Mouse (Mus musculus) skeletal muscle tissue, adult 2 months (tissue): Measurements from ENCODE around the gene Dnmbp.

ENCODE experiments used
- DNase-seq: peaks from one replicate; pipeline ENCODE4 v3.0.0-alpha.2; 2012; ENCODE audit warnings: low read depth, low spot score

Dnmbp gene

DNA sequence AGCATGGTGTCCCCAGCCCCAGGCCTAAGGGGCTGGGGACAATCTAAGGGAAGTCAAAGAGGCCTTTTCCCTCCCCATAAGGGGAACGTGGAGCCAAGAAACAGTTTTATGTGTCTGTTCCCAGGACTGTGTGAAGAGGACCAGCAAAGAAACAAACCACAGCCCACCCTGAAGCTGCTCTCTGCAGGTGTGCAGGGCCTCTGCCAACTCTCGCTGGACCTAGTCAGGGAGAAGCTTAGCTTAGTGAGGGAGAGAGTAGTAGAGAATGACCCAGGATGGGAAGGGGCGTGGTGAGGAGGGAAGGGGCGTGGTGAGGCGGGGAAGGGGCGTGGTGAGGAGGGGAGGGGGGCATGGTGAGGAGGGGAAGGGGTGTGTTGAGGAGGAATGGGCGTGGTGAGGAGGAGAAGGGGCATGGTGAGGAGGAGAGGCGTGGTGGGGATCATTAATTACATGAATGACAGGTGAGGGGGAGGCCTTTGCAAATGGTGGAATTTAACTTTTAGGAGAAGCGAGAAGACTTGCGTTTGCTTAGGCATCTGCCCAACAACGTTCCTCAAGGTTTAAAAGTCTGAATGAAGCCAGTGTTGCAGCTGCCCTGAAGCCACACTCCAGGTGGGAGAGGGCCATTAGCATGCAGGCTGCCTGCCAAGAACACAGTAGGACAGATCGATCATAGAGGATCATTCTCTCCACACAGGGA is 9.3 kb upstream of the Dnmbp start:
- DNase-seq, result no peak

DNA sequence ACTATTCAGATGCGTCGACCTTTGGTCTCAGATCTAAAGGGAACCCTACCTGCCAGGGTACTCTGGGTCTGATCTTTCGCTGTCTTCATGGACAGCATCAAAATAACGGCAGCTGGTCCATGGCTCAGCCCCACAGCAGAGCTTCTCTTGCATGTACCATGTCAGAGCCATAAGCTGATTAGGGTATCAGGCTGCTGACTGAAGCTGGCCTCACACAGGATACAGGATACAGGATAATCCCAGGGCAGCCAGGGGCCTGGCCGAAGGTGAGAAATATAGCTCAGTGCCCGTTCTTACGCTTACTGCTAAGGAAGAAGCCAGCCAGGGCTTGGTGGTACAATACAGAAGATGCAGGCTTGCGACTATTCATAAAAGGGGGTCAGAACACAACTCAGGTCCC is 4.6 kb upstream of the Dnmbp start:
- no peak for DNase-seq

DNA sequence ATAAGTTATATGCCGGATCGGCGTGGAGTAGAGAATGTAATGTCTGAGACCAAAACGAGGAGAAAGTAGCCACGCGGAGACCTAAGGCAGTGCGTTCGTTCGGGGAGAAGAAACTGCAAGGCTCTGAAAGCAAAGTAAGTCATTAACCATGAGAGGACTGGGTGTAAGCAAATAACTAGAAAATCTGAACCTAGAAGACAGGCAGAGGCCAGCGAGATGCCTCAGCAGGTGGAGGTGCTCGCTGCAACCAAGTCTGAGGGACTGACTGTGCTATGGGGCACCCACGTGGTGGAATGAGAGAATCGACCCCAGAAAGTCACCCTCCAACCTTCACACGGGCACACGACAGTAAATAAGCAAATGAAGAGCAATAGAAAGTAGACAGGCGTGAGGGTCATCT is 3.1 kb upstream of the Dnmbp start:
- DNase-seq, result no peak

DNA sequence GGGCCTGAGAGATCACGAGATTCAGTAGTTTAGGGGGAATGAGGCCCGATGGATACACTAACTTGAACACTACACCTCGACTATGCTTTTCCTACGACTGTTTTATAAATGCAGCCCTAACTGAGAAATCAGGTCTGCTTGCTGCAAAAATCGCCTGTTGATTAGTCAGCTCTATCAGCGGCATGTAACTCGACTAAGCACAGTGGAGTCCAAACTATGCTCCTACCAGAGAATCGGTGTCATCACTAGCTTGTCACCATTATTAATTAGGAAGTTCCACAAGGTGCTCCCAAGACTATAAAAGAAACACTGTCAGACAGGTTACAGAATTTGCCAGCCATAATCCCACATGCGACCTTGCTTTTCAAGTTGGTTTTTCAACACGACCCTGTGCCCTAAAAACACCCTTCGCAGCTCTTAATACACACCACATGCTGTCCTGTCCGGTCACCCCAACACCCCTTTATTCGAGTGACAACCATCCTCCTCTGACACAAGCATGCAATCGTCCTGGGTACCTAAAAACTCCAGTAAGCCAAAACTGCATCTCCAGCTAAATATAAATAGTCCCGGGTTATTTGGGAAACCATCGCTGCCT is 721 bp downstream of the Dnmbp start:
- DNase-seq, result no peak

DNA sequence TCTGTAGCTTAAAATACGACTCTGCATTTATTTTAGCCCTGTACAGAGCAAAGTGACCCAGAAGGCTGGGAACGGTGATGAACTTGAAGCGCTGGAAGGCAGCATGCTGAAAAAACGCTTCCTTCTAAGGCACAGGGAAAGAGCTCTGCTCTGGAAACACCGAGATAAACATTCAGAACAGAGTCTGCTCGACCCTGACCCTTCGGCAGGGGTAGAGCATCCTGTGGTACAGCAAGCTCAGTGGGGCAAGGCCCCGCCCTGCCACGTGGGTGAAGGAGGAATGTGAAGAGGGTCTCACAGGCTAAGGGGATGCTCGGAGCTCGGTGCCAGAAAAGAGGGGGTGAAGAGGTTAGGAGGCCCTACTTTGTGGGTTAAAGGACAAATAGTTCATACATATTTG is 1.6 kb downstream of the Dnmbp start:
- DNase-seq, result no peak

DNA sequence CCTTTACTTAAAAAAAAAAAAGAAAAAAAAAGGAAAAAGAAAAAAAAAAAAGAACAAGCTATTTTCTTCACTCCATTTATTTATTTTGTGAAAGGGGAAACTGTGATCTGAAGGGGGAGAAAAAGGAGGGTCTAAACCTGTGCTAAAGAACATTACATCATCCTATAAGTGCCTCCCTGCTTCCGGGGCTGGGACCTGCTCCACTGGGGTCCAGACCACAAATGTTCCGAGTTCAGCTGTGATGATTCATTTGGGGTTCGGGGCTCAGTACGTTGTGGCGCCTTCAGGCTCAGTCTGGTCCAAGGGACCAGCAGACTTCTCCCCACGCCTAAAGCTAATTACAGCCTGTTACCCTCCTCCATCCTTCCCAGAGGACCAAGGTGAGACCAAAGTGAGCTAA is 9.1 kb downstream of the Dnmbp start:
- no peak for DNase-seq

DNA sequence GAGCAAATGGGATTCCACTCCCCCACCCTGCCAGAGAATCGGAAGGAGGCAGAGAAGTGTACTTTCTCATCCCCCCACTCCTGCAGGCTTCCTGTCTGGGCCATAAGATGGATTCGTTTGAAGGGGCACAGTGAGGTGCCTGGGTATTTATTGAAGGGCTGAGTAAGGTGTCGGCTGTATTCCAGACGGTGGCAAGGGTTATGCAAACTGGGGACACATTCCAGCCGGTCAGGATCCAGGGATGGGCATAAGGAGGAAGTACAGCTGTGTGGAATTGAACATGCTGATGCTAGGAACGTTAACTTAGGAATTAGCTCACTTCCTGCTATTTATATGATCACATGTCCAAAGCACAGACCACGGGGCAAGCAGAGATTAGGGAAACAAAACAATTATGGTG is 9.6 kb downstream of the Dnmbp start:
- no peak for DNase-seq

DNA sequence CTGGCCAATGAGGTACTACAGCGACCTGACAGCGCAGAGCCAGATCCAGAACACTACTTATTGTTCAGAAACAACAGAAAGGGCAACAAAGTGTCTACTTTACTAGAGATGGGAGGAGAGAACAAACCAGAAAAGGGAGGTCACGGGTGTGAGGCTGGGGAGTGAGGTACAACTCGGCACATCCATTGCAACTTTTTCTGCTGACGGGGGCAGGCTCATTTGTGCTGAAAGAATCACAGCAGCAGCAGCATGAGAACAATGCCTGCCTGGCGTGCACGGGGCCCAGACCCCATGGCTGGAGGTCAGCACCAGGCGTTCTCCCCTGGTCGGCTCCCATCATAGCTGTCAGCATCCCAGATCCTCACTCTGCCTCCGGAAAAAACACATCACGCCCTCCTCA is 10.1 kb downstream of the Dnmbp start:
- no peak for DNase-seq

DNA sequence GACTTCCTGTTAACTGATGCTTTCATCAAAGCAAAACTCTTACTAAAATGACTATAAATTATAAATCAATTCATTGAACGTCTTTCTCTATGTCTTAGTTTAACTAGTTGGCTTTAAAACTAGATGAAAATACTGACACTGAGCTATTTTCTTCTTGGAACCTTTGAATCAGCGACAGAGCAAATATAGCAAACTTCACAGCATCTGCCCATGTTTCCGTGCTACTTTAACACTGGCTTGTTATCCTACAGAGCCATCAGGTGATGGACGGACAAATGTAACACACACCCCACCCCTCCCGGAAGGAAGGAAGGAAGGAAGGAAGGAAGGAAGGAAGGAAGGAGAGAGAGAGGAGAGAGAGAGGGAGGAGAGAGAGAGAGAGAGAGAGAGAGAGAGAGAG is 12.0 kb downstream of the Dnmbp start:
- no peak for DNase-seq

DNA sequence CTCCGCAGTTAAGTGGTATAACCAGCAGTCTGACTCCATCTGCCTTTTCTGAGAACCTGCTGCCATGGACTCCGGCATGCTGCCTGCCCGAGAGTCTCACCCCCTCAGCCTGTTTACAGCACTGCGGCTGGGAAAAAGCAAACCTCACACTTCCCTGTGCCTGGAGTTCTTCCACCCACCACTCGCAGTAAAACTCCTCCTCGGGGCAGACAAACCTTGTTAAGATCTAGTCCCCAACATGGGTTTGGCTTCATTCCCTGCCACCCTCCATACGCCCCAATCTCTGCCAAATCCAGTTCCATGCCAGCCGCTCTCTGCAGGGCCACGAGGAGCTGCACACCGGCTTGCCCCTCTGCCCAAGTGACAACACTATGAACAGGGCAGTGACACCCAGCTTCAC is 12.9 kb downstream of the Dnmbp start:
- no peak for DNase-seq

DNA sequence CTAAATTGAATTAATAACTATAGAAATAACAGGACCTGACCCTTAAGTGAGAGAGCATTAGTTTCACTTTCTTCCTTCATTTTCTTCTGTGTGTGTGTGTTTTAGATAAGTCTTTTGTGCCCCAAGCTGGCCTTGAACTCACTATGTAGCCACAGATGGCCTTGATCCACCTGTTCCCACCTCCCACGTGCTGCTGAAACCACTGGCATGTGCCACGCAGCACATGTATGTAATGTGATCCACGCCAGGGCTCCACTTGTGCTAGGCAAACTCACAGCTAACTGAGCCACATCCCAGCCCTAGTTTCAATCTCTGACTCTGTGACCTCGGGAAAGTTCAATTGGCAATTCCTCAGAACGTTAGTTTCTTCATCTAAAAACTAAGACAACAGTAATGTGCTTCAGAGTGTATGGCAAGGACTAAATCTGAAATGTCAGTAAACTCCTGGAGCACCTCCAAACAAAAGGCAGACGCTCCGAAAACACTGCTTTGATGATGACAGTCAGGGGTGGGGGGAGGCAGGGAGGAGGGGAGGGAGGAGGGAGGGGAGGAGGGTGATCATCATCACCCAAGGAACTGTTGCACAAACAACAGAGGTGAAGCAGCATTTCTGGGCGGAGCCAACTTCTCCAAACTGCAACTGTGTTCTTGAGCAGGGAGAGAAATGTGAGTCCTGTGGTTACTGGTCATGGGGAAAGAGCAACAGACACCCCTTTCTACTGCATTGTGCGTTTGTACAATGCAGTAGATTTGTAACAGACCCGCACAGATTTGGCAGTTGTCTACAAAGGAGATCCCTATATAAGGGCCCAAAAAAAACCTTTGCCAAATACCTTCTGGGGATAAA is 13.6 kb downstream of the Dnmbp start:
- DNase-seq, result no peak

DNA sequence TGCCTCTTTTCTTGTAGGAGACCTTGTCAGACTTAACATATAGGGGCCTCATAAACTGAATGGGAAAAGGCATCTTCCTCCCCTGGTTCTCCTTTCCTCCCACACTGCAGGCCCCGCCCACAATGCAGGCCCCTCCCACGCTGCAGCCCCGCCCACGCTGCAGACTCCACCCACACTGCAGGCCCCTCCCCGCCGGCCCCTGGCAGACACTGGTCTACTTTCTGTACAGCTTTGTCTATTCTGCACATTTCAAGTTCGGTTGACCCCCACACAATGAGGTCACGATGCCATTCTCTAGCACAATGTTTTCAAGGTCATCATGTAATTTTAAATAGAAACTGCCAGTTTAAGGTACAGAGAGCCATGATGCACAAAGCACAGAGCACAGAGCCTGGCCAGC is 15.6 kb downstream of the Dnmbp start:
- no peak for DNase-seq

DNA sequence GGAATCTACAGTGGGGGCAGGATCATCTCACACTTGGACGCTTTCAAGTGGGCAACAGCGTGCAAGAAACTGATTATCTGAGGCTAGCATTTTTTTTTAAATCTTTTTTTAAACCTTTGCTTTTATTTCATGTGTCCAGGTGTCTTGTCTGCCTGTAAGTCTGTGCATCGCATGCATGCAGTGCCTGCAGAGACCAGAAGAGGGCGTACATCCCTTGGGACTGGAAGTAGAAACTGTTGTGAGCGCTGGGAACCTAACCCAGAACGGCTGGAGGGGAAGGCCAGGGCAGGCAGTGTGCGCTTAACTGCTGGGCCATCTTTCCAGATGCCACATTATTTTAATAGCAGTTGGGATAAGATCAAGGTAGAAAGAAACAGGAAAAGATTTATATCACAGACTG is 17.0 kb downstream of the Dnmbp start:
- no peak for DNase-seq

DNA sequence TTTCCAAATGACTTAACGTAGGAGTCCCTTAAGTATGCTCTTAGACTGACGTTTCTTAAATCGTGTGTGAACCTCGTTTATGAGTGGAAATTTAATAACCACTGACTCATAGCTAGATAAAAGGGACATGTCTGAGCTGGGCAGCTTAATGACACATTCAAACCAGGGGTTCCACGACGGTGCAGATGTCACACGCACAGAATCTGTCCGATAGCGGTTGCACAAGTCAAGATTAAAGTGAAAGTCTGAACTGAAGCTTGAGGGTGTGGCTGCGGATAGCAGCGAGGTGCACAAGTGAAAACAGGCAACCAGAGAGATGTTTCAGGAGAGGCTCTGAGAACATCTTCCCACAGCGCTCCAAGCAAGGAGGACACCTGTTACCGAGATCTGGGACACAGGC is 18.6 kb downstream of the Dnmbp start:
- no peak for DNase-seq

DNA sequence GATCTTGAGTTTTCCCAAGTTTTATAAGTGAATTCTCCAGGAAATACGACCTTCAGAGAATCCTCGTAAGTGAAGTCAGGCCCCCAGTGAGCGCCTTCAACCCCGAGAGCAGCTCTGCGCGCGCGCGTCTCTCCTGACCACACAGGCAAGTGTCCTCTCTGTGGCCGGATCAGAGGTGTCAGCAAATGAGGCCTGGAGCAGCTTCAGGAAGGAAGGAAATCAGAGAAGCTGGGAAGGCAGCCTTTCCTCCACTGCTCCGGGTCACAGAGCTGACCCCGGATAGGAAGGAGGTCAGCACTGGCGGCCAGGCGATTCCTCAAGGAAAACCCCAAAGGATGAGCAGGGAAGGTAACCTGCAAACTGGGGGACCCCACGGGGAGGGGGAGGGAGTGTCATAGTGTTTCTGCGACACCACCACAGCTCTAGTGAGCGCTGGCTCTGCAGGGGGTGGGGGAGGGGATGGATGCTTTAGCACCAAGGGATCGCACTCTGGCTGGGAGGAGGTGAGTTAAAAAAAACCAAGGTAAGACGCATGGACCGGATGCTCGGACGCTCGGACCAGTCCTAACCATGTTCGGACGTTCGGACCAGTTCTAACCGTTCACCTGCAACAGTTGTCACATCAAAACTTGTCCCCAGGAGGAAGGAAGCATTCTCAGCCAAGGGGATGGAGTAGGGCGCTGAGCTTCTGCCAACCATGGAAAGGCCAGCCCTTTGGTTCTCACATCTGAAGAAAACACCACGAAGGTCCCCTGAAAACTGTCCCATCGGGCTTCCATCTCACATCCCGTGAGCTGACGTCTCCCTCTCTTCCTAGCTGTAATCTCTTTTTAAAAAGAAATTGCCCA is 19.3 kb downstream of the Dnmbp start:
- no peak for DNase-seq

DNA sequence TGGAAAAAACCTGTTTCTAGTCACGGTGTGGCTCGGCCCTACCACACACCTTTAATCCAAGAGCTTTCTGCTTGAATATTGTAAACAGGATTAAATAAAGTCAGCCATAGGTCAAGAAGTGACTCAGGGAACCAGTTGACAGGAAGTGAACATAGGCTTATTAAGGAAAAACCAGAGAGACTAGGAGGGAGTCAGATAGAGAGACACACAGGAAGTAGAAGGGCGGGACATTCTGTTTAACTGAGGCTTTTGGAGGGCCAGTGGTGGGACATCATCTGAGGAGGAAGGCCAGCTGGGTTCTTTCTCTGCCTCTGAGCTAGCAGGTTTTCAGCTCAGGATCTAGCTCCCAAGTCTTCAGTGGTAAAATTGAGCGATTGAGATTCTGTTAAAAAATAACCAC is 20.1 kb downstream of the Dnmbp start:
- no peak for DNase-seq

DNA sequence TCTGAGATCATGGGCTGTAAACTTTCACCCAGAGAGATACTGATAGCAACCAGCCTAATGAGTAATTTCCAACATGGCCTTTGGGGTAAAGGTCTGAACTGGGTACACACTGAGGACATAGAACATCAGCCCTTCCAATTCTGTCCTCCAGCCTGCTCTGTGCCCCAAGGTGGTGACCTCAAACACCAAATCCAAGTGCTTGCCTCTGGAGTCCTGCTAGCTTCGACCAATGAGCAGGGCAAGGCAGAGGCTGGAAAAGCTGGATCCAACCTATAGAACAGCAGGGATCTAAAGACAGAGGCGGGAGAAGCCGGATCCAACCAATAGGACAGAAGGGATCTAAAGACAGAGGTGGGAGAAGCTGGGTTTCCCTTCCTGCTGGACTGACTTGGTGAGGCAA is 21.2 kb downstream of the Dnmbp start:
- no peak for DNase-seq

DNA sequence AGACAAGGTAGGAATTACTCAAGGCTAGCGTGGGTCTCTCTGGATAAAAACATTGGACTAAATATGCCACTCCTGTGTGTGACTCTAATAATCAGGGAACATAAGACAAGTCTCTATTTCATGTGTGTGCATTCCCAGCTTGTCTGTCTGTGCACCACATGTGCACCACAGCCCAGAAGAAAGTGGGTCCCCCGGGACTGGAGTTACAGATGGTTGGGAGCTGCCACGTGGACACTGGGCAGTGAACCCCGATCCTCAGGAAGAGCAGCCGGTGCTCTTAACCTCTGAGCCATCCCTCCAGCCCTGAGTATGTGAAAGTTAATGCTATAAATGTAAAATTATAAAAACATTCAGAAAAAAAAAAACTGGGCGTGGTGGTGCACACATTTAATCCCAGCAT is 22.2 kb downstream of the Dnmbp start:
- no peak for DNase-seq

DNA sequence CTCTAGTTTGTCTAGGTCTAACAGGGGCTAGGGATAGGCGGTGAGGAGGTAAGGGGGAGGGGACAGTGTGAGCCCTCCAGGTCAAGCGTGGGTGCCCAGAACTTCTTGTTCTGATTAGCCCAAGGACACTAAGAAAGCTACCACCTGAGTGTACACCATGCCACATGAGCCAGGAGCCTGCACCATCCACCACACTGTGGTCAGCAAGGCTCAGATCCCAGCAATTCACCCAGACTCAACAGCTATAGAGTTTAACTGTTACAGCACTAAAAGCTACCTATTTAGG is 22.6 kb downstream of the Dnmbp start:
- no peak for DNase-seq

DNA sequence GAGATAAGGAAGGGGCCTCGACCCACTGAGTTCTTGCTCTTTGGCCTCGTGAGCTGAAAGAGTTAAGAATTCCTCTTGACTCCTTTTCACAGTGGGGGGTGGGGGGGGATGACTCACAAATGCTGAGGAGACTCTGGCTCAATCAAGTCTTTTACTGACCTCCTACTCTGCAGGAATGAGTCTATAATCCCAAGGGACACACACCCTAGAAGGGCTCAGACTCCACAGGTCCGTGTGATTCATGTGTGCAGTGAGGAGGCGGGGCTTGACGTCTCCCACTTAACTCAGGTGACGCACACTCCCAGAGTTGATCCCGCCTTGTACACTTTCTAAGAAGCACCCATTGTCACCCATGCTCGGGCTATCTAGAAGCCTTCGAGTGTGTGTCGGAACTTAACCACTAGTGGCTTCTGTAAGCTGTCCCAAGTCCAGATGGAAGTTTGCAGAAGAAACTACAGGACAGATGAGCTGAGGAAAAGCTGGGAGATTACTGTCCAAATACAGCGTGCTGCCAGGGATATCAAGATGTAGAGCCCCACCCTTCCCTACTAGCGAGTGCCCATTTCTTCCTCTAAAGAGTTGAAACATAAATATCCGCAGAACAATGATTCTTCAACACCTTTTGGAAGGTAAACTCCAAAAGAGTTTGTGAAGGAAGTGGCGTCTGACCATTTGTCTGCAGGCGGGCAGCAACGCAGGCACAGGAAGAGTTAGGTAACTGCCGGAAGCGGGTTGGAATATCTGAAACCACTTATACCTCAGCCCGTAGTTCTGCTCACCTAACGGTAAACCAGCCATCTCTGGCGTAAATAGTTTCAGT is 23.2 kb downstream of the Dnmbp start:
- no peak for DNase-seq

DNA sequence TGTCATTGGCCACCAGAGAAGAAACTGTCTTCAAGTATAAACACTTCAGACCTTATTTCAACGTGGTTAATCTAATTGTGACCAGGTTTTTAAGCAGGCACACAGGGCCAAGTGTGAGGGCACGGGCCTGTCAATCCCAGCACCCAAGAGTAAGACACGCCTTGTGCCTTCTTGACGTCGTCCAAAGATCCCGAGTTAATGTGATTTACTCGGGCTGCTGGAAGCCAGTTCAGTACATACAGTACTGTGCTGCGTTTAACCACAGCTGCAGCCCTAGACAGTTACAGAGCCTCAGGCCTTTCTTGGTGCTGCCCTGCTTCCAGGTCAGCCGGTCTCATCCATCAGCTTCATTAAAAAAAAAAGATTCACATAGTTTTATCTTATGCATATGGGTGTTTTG is 24.6 kb downstream of the Dnmbp start:
- no peak for DNase-seq
